Mouse (Mus musculus): Measurements from ENCODE around the gene Slc16a7. TPM values are rescaled to one million over a fixed set of nuclear protein-coding genes. Genes with fewer than 3 reads are reported as not detected.

The Slc16a7 gene
- polyA plus RNA-seq, 1 experiment = 0.04 TPM

GRCm38 (mm10) chr10:125184146-125184545, 205.1 kb downstream of the Slc16a7 start:
- no peaks in the 10 kb centered on the region for H3K27me3 ChIP-seq (ENCODE audit: control insufficient read depth, insufficient read depth, insufficient read length)
- H3K4me3 ChIP-seq (ENCODE audit: insufficient read depth, poor library complexity, severe bottlenecking) = no peak overlapping the region
- no peaks in the 10 kb centered on the region for H3K79me2 ChIP-seq (ENCODE audit: control insufficient read depth, insufficient read depth)
- H3ac ChIP-seq (ENCODE audit: control insufficient read depth, insufficient read length, low read depth) = no peak overlapping the region
- TF ChIP-seq MYOG (IDR thresholded peaks at IDR 0.05; ENCODE audit: control insufficient read depth, extremely low read depth, insufficient read length) = no peak
- no peak for TF ChIP-seq FOSL1 (IDR thresholded peaks at IDR 0.05; ENCODE audit: insufficient read depth, low read length, poor library complexity, severe bottlenecking)
- TF ChIP-seq USF1 (IDR thresholded peaks at IDR 0.05; ENCODE audit: low read depth) = no peak
- H3K36me3 ChIP-seq (ENCODE audit: control insufficient read depth, insufficient read depth) = no peaks in the 10 kb centered on the region
- no peaks in the 10 kb centered on the region for H3K79me3 ChIP-seq (ENCODE audit: low read depth)

- TF ChIP-seq CTCF (IDR thresholded peaks at IDR 0.05; ENCODE audit: control insufficient read depth, insufficient read depth, insufficient read length) = no peak
- no peak for TF ChIP-seq CEBPB (IDR thresholded peaks at IDR 0.05; ENCODE audit: low read depth)
- TF ChIP-seq FOSL1 (IDR thresholded peaks at IDR 0.05; ENCODE audit: insufficient read depth, low read length, poor library complexity, severe bottlenecking) = no peak
- no peak for TF ChIP-seq MAX (IDR thresholded peaks at IDR 0.05)
- no peak for TF ChIP-seq USF1 (IDR thresholded peaks at IDR 0.05; ENCODE audit: low read depth)
- TF ChIP-seq MYOG (IDR thresholded peaks at IDR 0.05; ENCODE audit: control insufficient read depth, extremely low read depth, insufficient read length) = no peak
- no peak for TF ChIP-seq MYOD1 (IDR thresholded peaks at IDR 0.05; ENCODE audit: control insufficient read depth, insufficient read length, low read depth)
- H3K79me3 ChIP-seq (ENCODE audit: low read depth) = no peaks in the 10 kb centered on the region
- H3K36me3 ChIP-seq (ENCODE audit: control insufficient read depth, insufficient read depth) = no peaks in the 10 kb centered on the region
- H3K27me3 ChIP-seq (ENCODE audit: control insufficient read depth, insufficient read depth, insufficient read length) = no peaks in the 10 kb centered on the region
- H3ac ChIP-seq (ENCODE audit: control insufficient read depth, insufficient read length, low read depth) = no peak overlapping the region
- no peak overlapping the region for H3K4me3 ChIP-seq (ENCODE audit: insufficient read depth, poor library complexity, severe bottlenecking)
- no peaks in the 10 kb centered on the region for H3K79me2 ChIP-seq (ENCODE audit: control insufficient read depth, insufficient read depth)
These were observed 206.7 kb downstream of the Slc16a7 start for GRCm38 (mm10) chr10:125182545-125182944.

- no peaks in the 10 kb centered on the region for H3K36me3 ChIP-seq (ENCODE audit: control insufficient read depth, insufficient read depth)
- TF ChIP-seq MYOD1 (IDR thresholded peaks at IDR 0.05; ENCODE audit: control insufficient read depth, insufficient read length, low read depth) = no peak
- TF ChIP-seq CTCF (IDR thresholded peaks at IDR 0.05; ENCODE audit: control insufficient read depth, insufficient read depth, insufficient read length) = no peak
- no peak for TF ChIP-seq MAX (IDR thresholded peaks at IDR 0.05)
- TF ChIP-seq FOSL1 (IDR thresholded peaks at IDR 0.05; ENCODE audit: insufficient read depth, low read length, poor library complexity, severe bottlenecking) = no peak
- TF ChIP-seq USF1 (IDR thresholded peaks at IDR 0.05; ENCODE audit: low read depth) = no peak
- no peak for TF ChIP-seq MYOG (IDR thresholded peaks at IDR 0.05; ENCODE audit: control insufficient read depth, extremely low read depth, insufficient read length)
- no peak for TF ChIP-seq CEBPB (IDR thresholded peaks at IDR 0.05; ENCODE audit: low read depth)
- H3K4me3 ChIP-seq (ENCODE audit: insufficient read depth, poor library complexity, severe bottlenecking) = no peak overlapping the region
These were observed 211.5 kb downstream of the Slc16a7 start for GRCm38 (mm10) chr10:125177782-125178181.

GRCm38 (mm10) chr10:125175013-125175650, 214.1 kb downstream of the Slc16a7 start:
- H3K79me3 ChIP-seq (ENCODE audit: low read depth) = no peaks in the 10 kb centered on the region
- no peaks in the 10 kb centered on the region for H3K79me2 ChIP-seq (ENCODE audit: control insufficient read depth, insufficient read depth)
- H3K4me3 ChIP-seq (ENCODE audit: insufficient read depth, poor library complexity, severe bottlenecking) = no peak overlapping the region
- H3K27me3 ChIP-seq (ENCODE audit: control insufficient read depth, insufficient read depth, insufficient read length) = no peaks in the 10 kb centered on the region
- no peak for TF ChIP-seq MAX (IDR thresholded peaks at IDR 0.05)
- no peaks in the 10 kb centered on the region for H3K36me3 ChIP-seq (ENCODE audit: control insufficient read depth, insufficient read depth)
- no peak overlapping the region for H3ac ChIP-seq (ENCODE audit: control insufficient read depth, insufficient read length, low read depth)

More at GRCm38 (mm10) chr10:125177782-125178181, 211.5 kb downstream of the Slc16a7 start:
- no peaks in the 10 kb centered on the region for H3K27me3 ChIP-seq (ENCODE audit: control insufficient read depth, insufficient read depth, insufficient read length)
- no peaks in the 10 kb centered on the region for H3K79me3 ChIP-seq (ENCODE audit: low read depth)
- no peaks in the 10 kb centered on the region for H3K79me2 ChIP-seq (ENCODE audit: control insufficient read depth, insufficient read depth)
- no peak overlapping the region for H3ac ChIP-seq (ENCODE audit: control insufficient read depth, insufficient read length, low read depth)

GRCm38 (mm10) chr10:125171625-125172024, 217.6 kb downstream of the Slc16a7 start:
- Histone ChIP-seq H3K79me2 (ENCODE audit: control insufficient read depth, insufficient read depth) (no peaks in the 10 kb centered on the region), H3K4me3 (ENCODE audit: insufficient read depth, poor library complexity, severe bottlenecking) (no peak overlapping the region), H3K79me3 (ENCODE audit: low read depth) (no peaks in the 10 kb centered on the region), H3K36me3 (ENCODE audit: control insufficient read depth, insufficient read depth) (no peaks in the 10 kb centered on the region), H3K27me3 (ENCODE audit: control insufficient read depth, insufficient read depth, insufficient read length) (no peaks in the 10 kb centered on the region), H3ac (ENCODE audit: control insufficient read depth, insufficient read length, low read depth) (no peak overlapping the region)
- no peak for TF ChIP-seq CTCF (IDR thresholded peaks at IDR 0.05; ENCODE audit: control insufficient read depth, insufficient read depth, insufficient read length)
- TF ChIP-seq MYOG (IDR thresholded peaks at IDR 0.05; ENCODE audit: control insufficient read depth, extremely low read depth, insufficient read length) = no peak
- TF ChIP-seq CEBPB (IDR thresholded peaks at IDR 0.05; ENCODE audit: low read depth) = no peak
- no peak for TF ChIP-seq MAX (IDR thresholded peaks at IDR 0.05)
- TF ChIP-seq FOSL1 (IDR thresholded peaks at IDR 0.05; ENCODE audit: insufficient read depth, low read length, poor library complexity, severe bottlenecking) = no peak
- TF ChIP-seq MYOD1 (IDR thresholded peaks at IDR 0.05; ENCODE audit: control insufficient read depth, insufficient read length, low read depth) = no peak
- TF ChIP-seq USF1 (IDR thresholded peaks at IDR 0.05; ENCODE audit: low read depth) = no peak

GRCm38 (mm10) chr10:125171154-125171553, 218.1 kb downstream of the Slc16a7 start:
- Histone ChIP-seq H3ac (ENCODE audit: control insufficient read depth, insufficient read length, low read depth) (no peak overlapping the region), H3K79me2 (ENCODE audit: control insufficient read depth, insufficient read depth) (no peaks in the 10 kb centered on the region), H3K27me3 (ENCODE audit: control insufficient read depth, insufficient read depth, insufficient read length) (no peaks in the 10 kb centered on the region), H3K4me3 (ENCODE audit: insufficient read depth, poor library complexity, severe bottlenecking) (no peak overlapping the region), H3K36me3 (ENCODE audit: control insufficient read depth, insufficient read depth) (no peaks in the 10 kb centered on the region), H3K79me3 (ENCODE audit: low read depth) (no peaks in the 10 kb centered on the region)
- TF ChIP-seq MYOD1 (IDR thresholded peaks at IDR 0.05; ENCODE audit: control insufficient read depth, insufficient read length, low read depth) = no peak
- no peak for TF ChIP-seq USF1 (IDR thresholded peaks at IDR 0.05; ENCODE audit: low read depth)
- TF ChIP-seq FOSL1 (IDR thresholded peaks at IDR 0.05; ENCODE audit: insufficient read depth, low read length, poor library complexity, severe bottlenecking) = no peak
- no peak for TF ChIP-seq MAX (IDR thresholded peaks at IDR 0.05)
- no peak for TF ChIP-seq CEBPB (IDR thresholded peaks at IDR 0.05; ENCODE audit: low read depth)
- TF ChIP-seq MYOG (IDR thresholded peaks at IDR 0.05; ENCODE audit: control insufficient read depth, extremely low read depth, insufficient read length) = no peak
- TF ChIP-seq CTCF (IDR thresholded peaks at IDR 0.05; ENCODE audit: control insufficient read depth, insufficient read depth, insufficient read length) = no peak

All from C2C12 (cell line).